Mouse (Mus musculus) cortical plate, adult 2 months (tissue): Measurements from ENCODE around the gene Endod1. TPM values are rescaled to one million over a fixed set of nuclear protein-coding genes. Genes with fewer than 3 reads are reported as not detected.

ENCODE experiments used
- H3K27ac ChIP-seq: fragments of 200-500 bp; 2 replicates; pipeline ENCODE4 v1.5.1; 2012; ENCODE audit warnings: low read length, control low read depth, inconsistent platforms; ENCODE audit not compliant: insufficient read depth
- H3K4me1 ChIP-seq: fragments of 200-500 bp; 2 replicates; pipeline ENCODE4 v1.6.1; 2011; ENCODE audit warnings: low read length; ENCODE audit not compliant: control insufficient read depth, insufficient read depth
- H3K4me3 ChIP-seq: fragments of 200-500 bp; 2 replicates; pipeline ENCODE4 v1.5.1; 2011; ENCODE audit warnings: mild to moderate bottlenecking, low read length, control low read depth; ENCODE audit not compliant: insufficient read depth
- CTCF ChIP-seq: fragments of 200-500 bp; IDR thresholded peaks from 2 replicates; pipeline ENCODE4 v1.5.1; 2011; ENCODE audit warnings: mild to moderate bottlenecking, control low read depth, low read length; ENCODE audit not compliant: insufficient read depth; ENCODE audit errors: extremely low read depth
- POLR2A ChIP-seq: fragments of 200-500 bp; IDR thresholded peaks from 2 replicates; pipeline ENCODE4 v1.6.1; 2011; ENCODE audit warnings: mild to moderate bottlenecking, low read length, control low read depth; ENCODE audit not compliant: insufficient read depth; ENCODE audit errors: extremely low read depth
- polyA plus RNA-seq: library from polyadenylated mRNA; depleted of rRNA; stranded (reverse); fragments of >200 nt; gene quantifications from 2 replicates; pipeline ENCODE4 v1.2.3, GENCODE M21; 2012; rRNA removed

The Endod1 gene
- polyA plus RNA-seq, 1 experiment, result 55.4 TPM

DNA sequence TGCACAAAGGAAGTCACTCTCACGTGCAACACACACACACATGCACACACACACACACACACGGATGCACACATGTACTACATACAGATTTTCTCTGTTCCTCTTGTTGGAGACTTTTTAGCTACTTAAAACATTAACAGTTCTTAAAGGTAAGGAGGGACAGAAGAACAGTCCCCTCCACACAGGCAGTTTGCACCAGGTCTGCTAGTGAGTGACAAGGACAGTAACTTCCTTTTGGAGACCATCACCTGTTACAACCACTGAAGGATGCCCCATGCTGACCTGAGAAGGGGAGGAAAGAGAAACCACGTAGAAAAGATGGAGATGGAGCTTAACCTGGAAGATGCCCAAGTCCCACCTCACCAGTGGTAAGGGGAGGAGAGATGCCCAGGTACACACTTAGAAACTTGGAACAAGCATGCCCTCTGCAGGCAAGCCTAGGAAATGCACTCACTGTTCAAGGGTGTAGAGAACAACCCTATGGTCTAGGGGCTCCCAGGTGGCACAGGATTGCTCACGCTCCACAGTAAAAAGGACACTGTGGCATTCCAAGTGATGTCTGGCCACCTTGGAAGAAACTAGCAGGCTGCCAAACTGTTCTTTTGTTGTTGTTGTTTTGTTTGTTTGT lies 39.2 kb downstream of the Endod1 start:
- TF ChIP-seq CTCF, result peak; percentile 96
- TF ChIP-seq POLR2A, result no peak
- Histone ChIP-seq H3K4me3 (no peak overlapping the region), H3K4me1 (no peaks in the 10 kb centered on the region), H3K27ac (no peak overlapping the region)

DNA sequence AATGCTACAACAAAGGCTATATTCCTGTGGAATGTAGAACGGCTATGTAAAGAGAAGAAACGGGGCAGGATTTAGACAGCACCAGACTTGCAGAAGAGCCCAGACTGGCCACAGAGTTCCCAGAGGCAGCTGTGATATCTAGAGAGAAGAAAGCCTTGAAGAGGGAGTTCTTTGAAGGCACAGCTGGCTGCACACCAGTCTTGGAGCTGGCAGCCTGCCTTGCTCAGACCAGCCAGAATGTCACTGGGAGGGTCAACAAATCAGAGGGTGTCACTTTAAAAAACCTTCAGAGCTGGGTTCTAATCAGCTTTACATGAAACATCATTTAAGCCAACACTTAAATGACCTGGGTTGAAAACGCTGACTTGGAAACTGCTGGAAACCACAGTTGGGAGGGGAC lies 42.6 kb downstream of the Endod1 start:
- no peak overlapping the region for H3K27ac ChIP-seq
- no peak overlapping the region for H3K4me3 ChIP-seq
- peaks cover 3% of the 10 kb centered on the region; the same call in 1 of the 2 replicates for H3K4me1 ChIP-seq
- TF ChIP-seq CTCF, result no peak
- TF ChIP-seq POLR2A, result no peak

DNA sequence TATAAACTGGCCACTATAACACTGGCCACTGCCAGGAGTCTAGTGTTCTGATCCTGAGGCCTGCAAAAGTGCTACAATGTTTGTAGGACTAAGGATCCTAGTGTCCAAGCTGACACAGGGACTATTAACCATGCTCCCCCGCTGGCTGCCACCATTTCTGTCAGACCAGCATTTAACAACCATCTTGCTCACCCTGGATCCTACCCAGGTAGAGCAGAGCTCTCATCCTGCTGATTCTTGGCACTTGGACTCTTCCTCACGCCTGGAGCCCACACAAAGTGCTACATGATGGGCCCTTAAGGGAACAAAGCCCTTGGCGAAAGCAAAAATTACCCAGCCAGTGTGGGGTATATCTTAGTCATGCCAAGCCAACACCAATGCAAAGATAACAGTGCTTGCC lies 44.4 kb downstream of the Endod1 start:
- H3K4me1 ChIP-seq, result peaks cover 3% of the 10 kb centered on the region; the same call in 1 of the 2 replicates
- H3K4me3 ChIP-seq, result no peak overlapping the region
- TF ChIP-seq CTCF (no peak), POLR2A (no peak)
- no peak overlapping the region for H3K27ac ChIP-seq

DNA sequence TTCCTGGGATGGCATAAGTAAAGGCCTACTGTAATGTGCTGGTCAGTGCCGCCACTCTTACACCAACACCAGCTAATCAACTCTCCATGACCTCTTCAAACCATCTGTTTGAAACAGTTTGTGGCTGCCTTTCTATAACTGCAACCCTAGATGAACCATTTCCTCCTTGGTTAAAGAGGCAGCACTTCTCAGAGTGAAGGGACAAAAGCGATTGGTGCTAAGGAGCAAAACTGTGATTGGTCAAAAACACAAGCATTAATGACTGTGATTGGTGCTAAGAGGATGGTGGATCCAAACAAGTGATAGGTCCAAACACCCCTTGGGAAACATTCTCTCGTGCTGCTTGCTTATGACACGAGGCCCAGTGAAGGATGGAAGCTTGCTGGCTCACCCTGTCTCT lies 45.5 kb downstream of the Endod1 start:
- TF ChIP-seq POLR2A (no peak), CTCF (no peak)
- Histone ChIP-seq H3K4me3 (no peak overlapping the region), H3K4me1 (peaks cover 3% of the 10 kb centered on the region; the same call in 1 of the 2 replicates), H3K27ac (no peak overlapping the region)

DNA sequence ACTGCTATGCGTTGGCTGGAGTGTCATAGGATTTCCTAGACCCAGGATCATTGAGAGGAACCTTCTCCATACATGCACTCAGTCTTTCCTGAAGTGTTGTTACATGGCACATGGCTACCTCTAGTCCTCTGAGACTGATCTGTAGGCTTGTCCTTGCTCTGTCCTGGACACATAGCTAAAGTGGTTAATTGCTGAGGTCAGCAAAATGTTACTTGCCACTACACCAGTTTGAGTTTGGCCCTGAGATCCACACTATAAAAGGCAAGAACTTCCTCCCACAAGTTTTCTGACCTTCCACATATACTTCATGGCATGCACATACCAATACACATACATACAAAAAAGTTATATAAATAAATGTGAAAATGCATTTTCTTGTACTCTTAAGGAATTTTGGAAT lies 64.7 kb downstream of the Endod1 start:
- no peak overlapping the region for H3K4me3 ChIP-seq
- H3K4me1 ChIP-seq, result no peaks in the 10 kb centered on the region
- TF ChIP-seq POLR2A (no peak), CTCF (no peak)
- no peak overlapping the region for H3K27ac ChIP-seq

DNA sequence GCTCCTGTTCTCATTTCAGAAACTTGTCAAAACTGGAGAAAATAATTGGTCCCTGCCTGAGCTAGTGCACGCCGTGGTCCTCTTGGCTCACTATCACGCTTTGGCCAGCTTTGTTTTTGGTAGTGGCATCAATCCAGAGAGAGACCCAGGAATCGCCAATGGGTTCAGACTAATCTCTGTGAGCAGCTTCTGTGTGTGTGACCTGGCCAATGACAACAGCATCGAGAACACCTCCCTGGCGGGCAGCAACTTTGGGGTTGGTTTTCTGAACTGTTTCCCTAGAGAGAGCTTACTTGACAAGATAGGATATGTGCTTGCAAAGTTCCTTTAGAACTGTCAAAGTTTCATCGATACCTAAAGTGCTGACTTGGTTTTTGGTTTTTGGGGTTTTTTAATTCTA lies 66.8 kb downstream of the Endod1 start:
- Histone ChIP-seq H3K27ac (no peak overlapping the region), H3K4me1 (no peaks in the 10 kb centered on the region), H3K4me3 (no peak overlapping the region)
- TF ChIP-seq POLR2A, result no peak
- TF ChIP-seq CTCF, result no peak

DNA sequence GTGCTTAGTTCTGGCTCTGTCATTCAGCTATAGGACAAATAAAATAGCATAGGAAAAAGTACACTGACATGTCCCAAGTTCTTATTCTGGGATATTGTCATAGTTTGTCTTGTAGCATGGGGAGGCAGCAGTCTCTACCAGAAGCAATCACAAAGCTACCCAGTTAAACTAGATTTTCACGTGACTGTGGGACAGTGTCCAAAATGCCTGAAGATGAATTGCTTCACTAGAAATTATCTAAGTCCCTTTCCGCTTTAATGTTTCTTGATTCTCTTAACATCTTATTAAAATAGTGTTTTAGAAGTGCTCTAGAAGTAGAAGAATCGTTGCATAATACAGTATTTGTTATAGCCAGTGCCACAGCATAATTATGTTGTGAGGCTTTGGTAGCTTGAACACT lies 67.3 kb downstream of the Endod1 start:
- Histone ChIP-seq H3K27ac (no peak overlapping the region), H3K4me1 (no peaks in the 10 kb centered on the region), H3K4me3 (no peak overlapping the region)
- TF ChIP-seq POLR2A, result no peak
- TF ChIP-seq CTCF, result no peak

DNA sequence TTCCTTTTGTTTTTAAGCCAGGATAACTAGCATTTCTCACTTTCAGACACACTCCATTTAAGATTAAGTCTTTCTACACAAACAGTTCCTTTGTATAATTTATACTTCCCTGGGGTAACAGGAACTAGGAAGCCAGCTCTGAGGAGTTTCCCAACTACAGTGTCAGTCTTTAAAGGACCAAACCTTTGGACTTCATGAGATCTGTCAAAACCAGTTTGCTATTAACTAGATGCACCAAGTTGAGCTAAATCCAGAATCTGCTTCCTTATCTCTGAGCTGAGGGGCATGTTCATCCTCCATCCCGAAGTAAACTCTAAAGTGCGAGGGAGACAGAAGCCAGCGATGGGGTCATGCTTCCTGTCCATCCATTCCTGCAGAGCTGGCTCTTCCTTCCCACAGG lies 74.0 kb downstream of the Endod1 start:
- no peak overlapping the region for H3K27ac ChIP-seq
- no peak overlapping the region for H3K4me3 ChIP-seq
- TF ChIP-seq CTCF (no peak), POLR2A (no peak)
- peaks cover 7% of the 10 kb centered on the region for H3K4me1 ChIP-seq

DNA sequence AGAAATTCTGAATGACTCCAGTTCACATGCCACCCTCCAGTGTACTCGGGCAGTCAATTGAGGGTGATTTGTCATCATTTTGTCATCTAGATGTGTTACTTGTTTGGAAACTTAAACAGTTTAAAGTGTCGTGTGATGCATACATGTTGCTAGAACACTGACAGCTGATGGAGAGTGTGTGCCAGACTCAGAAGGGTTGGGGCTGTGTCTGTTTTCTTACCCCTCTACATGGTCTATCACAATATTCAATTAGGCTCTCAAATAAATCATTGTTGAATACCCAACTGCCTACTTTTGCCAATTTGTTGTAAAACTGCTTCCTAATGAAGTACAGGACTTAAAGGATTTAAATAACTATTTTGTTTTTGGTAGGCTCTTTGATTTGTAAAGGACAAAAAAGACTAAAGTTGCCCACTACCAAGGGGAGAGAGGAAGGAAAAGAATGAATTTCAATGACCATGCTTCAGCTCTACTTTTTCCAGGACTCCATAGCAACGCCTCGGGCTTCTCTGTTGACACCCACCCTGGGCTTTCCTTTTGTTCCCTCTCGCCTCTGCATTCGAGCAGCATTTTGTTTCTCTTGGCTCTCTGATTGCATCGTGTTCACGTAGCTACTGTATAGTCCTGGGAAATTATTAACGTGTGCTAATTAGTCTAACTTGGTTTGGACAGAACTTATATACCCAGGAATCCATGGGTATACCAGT lies 76.9 kb downstream of the Endod1 start:
- H3K27ac ChIP-seq, result no peak overlapping the region
- no peak overlapping the region for H3K4me3 ChIP-seq
- TF ChIP-seq POLR2A (no peak), CTCF (no peak)
- peaks cover 9% of the 10 kb centered on the region for H3K4me1 ChIP-seq

Other genes starting within 250 kb of the Endod1 start
- 32.4 and 36.7 TPM in 2 replicates for gene Sesn3, start 106.4 kb downstream of the Endod1 start, polyA plus RNA-seq
- 0.96 and 1.0 TPM in 2 replicates for gene Kdm4d, start 119.0 kb upstream of the Endod1 start, polyA plus RNA-seq
- gene Cwc15, start 119.1 kb upstream of the Endod1 start, polyA plus RNA-seq, result 100 and 101 TPM in 2 replicates